Mouse (Mus musculus) lung, postnatal 0 days (tissue): ENCODE measurements around the gene Gm47995.
"Not testable (repeated sequence)": the region's sequence is repeated elsewhere in the genome, so short reads cannot be mapped to it uniquely, and the experiment has no call there.

Source experiments
- CTCF ChIP-seq: IDR thresholded peaks from 2 replicates; pipeline ENCODE4 v1.5.1; 2016; ENCODE audit warnings: antibody characterized with exemption, mild to moderate bottlenecking
- EP300 ChIP-seq: IDR thresholded peaks from 2 replicates; pipeline ENCODE4 v1.6.1; 2016; ENCODE audit warnings: antibody characterized with exemption, mild to moderate bottlenecking, control low read depth

GRCm38 (mm10) chr1:151192075-151192474 lies 6.2 kb upstream of the Gm47995 start, which contains the start of gene Gm8947:
- TF ChIP-seq CTCF, EP300: not testable (repeated sequence)
